Mouse (Mus musculus) heart, embryonic 12.5 days (tissue): Measurements from ENCODE around the gene Abcd4. TPM values are rescaled to one million over a fixed set of nuclear protein-coding genes. Genes with fewer than 3 reads are reported as not detected.

Experiments
- ATAC-seq: fragments of 200-750 bp; cut with Nextera tagmentation; 2 replicates; pipeline ENCODE4 v1.8.0; 2017; ENCODE audit warnings: moderate TSS enrichment, moderate library complexity; ENCODE audit not compliant: insufficient number of reproducible peaks, low FRiP score
- H3K27ac ChIP-seq: fragments of 300-500 bp; sonication (generic); 2 replicates; pipeline ENCODE4 v1.5.1; 2016; ENCODE audit warnings: mild to moderate bottlenecking, moderate library complexity; ENCODE audit not compliant: poor library complexity, severe bottlenecking
- H3K27me3 ChIP-seq: fragments of 300-500 bp; sonication (generic); replicated peaks from 2 replicates; pipeline ENCODE4 v1.6.1; 2016; ENCODE audit warnings: mild to moderate bottlenecking, moderate library complexity
- H3K36me3 ChIP-seq: fragments of 300-500 bp; sonication (generic); 2 replicates; pipeline ENCODE4 v1.6.1; 2016; ENCODE audit warnings: mild to moderate bottlenecking, moderate library complexity
- H3K4me1 ChIP-seq: fragments of 300-500 bp; sonication (generic); replicated peaks from 2 replicates; pipeline ENCODE4 v1.6.1; 2016; ENCODE audit warnings: mild to moderate bottlenecking
- H3K4me2 ChIP-seq: fragments of 300-500 bp; sonication (generic); 2 replicates; pipeline ENCODE4 v1.6.1; 2016; ENCODE audit warnings: mild to moderate bottlenecking, moderate library complexity
- H3K4me3 ChIP-seq: fragments of 300-500 bp; sonication (generic); 2 replicates; pipeline ENCODE4 v1.5.1; 2016; ENCODE audit warnings: mild to moderate bottlenecking
- H3K9ac ChIP-seq: fragments of 300-500 bp; sonication (generic); 2 replicates; pipeline ENCODE4 v1.6.1; 2016; ENCODE audit warnings: mild to moderate bottlenecking, moderate library complexity
- H3K9me3 ChIP-seq: fragments of 300-500 bp; sonication (generic); replicated peaks from 2 replicates; pipeline ENCODE4 v1.6.1; 2016; ENCODE audit warnings: mild to moderate bottlenecking, moderate library complexity
- WGBS: fragments of 180-500 bp; shearing (Covaris S2); methylation state at CpG from one replicate; pipeline ENCODE4 v1.1.7; 2016; 5-methylcytosine and 5-hydroxymethylcytosine counted together
- polyA plus RNA-seq: library from polyadenylated mRNA; unstranded; fragments of >200 nt; fragmentation: Nextera tagmentation; extraction: Ambion mirVana; gene quantifications from 2 replicates; pipeline ENCODE4 v1.2.1, GENCODE M21; 2016

Abcd4 gene
- polyA plus RNA-seq, 1 experiment from 2014 or later = 10.3 TPM

GRCm38 (mm10) chr12:84614001-84614400 is 3.2 kb downstream of the Abcd4 start:
- Histone ChIP-seq H3K27ac (no peak overlapping the region), H3K4me2 (no peak overlapping the region), H3K4me3 (no peak overlapping the region), H3K27me3 (no peaks in the 10 kb centered on the region), H3K9me3 (no peaks in the 10 kb centered on the region), H3K9ac (no peak overlapping the region), H3K4me1 (peaks cover 4% of the 10 kb centered on the region; the same call in 1 of the 2 replicates), H3K36me3 (peaks cover 10% of the 10 kb centered on the region)
- 84% methylated on average over 11 of the region's 11 CpGs for WGBS
- no peak for ATAC-seq

DNA sequence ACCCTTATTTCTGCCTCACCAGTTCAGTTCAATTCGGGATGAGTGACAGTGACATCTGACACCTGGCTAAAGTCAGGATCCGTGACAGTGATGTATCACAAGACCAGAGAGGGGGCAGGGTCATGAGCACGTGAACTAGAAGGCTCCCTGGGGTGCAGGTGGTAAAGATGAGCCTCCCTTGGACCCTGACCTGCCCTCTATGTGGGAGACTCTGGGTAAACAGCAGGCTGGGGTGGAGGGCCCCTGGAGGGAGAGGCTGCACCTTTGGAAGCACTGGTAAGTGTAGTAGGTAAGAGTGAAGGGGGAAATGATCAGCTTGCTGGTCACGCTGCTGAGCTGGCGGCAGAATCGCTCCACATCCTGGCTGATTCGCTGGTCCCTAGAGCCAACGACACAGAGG is 4.7 kb downstream of the Abcd4 start:
- Histone ChIP-seq H3K4me3 (no peak overlapping the region), H3K27me3 (no peaks in the 10 kb centered on the region), H3K4me2 (no peak overlapping the region), H3K4me1 (peaks cover 4% of the 10 kb centered on the region; the same call in 1 of the 2 replicates), H3K27ac (no peak overlapping the region), H3K36me3 (peaks cover 19% of the 10 kb centered on the region), H3K9ac (no peak overlapping the region), H3K9me3 (no peaks in the 10 kb centered on the region)
- ATAC-seq = no peak
- 69% methylated on average over 8 of the region's 8 CpGs for WGBS

DNA sequence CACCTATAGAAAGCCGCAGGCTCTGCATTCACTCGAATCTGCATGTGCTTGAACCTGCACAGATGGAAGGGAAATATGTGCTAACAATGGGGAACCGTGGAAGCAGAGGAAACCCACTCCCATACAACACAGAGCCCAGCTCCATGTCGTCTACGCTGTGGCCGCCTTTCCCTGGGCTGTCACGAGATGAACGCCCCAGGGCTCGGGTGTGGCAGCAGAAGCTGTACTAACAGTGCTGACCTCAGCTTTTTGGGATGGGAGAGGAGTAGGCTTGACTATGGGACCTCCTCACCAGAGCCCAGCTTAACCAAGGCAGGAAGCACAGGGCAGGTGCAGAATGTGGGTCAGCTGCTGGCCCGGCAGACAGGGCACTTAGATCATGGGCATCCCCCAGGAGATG is 5.5 kb downstream of the Abcd4 start:
- H3K4me3 ChIP-seq = no peak overlapping the region
- no peaks in the 10 kb centered on the region for H3K27me3 ChIP-seq
- 84% methylated on average over 10 of the region's 10 CpGs for WGBS
- peaks cover 22% of the 10 kb centered on the region for H3K36me3 ChIP-seq
- H3K4me2 ChIP-seq = no peak overlapping the region
- peaks cover 4% of the 10 kb centered on the region; the same call in 1 of the 2 replicates for H3K4me1 ChIP-seq
- no peak for ATAC-seq
- no peaks in the 10 kb centered on the region for H3K9me3 ChIP-seq
- H3K27ac ChIP-seq = no peak overlapping the region
- H3K9ac ChIP-seq = no peak overlapping the region

GRCm38 (mm10) chr12:84605860-84606259 is 11.4 kb downstream of the Abcd4 start:
- no peak overlapping the region for H3K9ac ChIP-seq
- H3K27me3 ChIP-seq = no peaks in the 10 kb centered on the region
- H3K9me3 ChIP-seq = no peaks in the 10 kb centered on the region
- 77% methylated on average over 7 of the region's 7 CpGs for WGBS
- H3K27ac ChIP-seq = no peak overlapping the region
- peaks cover 38% of the 10 kb centered on the region for H3K36me3 ChIP-seq
- H3K4me2 ChIP-seq = no peak overlapping the region
- no peak overlapping the region for H3K4me3 ChIP-seq
- no peaks in the 10 kb centered on the region for H3K4me1 ChIP-seq
- no peak for ATAC-seq

DNA sequence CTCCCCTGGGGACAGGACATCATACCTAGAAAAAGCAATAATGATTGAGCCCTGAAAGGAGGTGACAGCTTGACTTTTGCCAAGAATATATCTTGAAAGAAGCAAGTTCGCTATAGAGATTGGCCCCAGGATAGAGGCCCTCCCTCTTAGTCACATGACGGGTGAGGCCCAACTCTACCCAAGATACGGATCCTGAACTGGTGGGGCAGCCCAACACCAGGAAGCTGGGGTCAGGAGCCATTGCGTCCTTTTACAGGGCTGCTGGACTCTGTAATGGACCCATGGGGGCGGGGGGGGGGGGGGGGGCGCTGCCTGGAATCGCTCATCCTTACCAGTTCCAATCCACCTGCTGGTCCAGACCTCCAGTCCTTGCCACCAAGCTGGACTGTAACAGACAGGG is 13.2 kb downstream of the Abcd4 start:
- H3K4me3 ChIP-seq = no peak overlapping the region
- H3K27ac ChIP-seq = no peak overlapping the region
- H3K9me3 ChIP-seq = no peaks in the 10 kb centered on the region
- peaks cover 35% of the 10 kb centered on the region for H3K36me3 ChIP-seq
- ATAC-seq = no peak
- peaks cover 7% of the 10 kb centered on the region; the same call in 1 of the 2 replicates for H3K27me3 ChIP-seq
- no peak overlapping the region for H3K4me2 ChIP-seq
- H3K9ac ChIP-seq = no peak overlapping the region
- no peaks in the 10 kb centered on the region for H3K4me1 ChIP-seq
- 79% methylated on average over 6 of the region's 7 CpGs for WGBS

DNA sequence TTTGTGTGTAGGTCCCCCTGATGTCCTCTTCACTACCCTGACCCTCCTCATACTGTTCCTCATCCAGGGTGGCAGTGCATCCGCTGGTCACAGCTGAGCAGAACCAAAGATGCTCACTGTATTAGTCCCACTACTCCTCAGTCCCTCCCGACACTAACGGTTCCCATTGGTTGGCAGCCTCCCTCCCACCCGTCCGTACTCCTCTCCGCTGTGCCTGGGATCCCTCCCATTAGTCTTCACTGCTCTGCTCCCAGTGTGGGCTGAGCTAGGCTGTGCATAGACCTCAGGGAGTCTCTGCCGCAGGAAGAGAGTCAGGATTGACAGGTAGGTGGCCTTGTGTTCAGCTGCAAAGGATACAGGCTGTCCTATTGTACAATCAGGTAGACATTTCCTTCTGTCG is 18.9 kb downstream of the Abcd4 start:
- Histone ChIP-seq H3K9me3 (no peaks in the 10 kb centered on the region), H3K4me1 (no peaks in the 10 kb centered on the region), H3K9ac (no peak overlapping the region), H3K27me3 (peaks cover 30% of the 10 kb centered on the region), H3K4me3 (no peak overlapping the region), H3K36me3 (peaks cover 8% of the 10 kb centered on the region), H3K4me2 (no peak overlapping the region), H3K27ac (no peak overlapping the region)
- ATAC-seq = no peak
- 13% methylated on average over 8 of the region's 8 CpGs for WGBS

- no peak; the same call in 1 of the 2 replicates for ATAC-seq
- peaks cover 26% of the 10 kb centered on the region for H3K27me3 ChIP-seq
- peak overlapping the region; percentile 99 for H3K4me2 ChIP-seq
- peak overlapping the region; percentile 61 for H3K4me3 ChIP-seq
- no peaks in the 10 kb centered on the region for H3K36me3 ChIP-seq
- H3K27ac ChIP-seq = no peak overlapping the region
- WGBS = under 1% methylated on average over 54 of the region's 54 CpGs
- H3K9me3 ChIP-seq = no peaks in the 10 kb centered on the region
- H3K9ac ChIP-seq = peak overlapping the region; percentile 76
- H3K4me1 ChIP-seq = no peaks in the 10 kb centered on the region
These were observed 27.1 kb downstream of the Abcd4 start for GRCm38 (mm10) chr12:84589825-84590761.

GRCm38 (mm10) chr12:84581285-84581684 is 35.9 kb downstream of the Abcd4 start:
- Histone ChIP-seq H3K36me3 (no peaks in the 10 kb centered on the region), H3K4me2 (no peak overlapping the region), H3K9ac (no peak overlapping the region), H3K9me3 (peaks cover 14% of the 10 kb centered on the region; the same call in 1 of the 2 replicates), H3K4me1 (peaks cover 7% of the 10 kb centered on the region), H3K27me3 (peaks cover 33% of the 10 kb centered on the region), H3K4me3 (no peak overlapping the region), H3K27ac (no peak overlapping the region)
- ATAC-seq = no peak
- WGBS = 89% methylated on average over 2 of the region's 2 CpGs

DNA sequence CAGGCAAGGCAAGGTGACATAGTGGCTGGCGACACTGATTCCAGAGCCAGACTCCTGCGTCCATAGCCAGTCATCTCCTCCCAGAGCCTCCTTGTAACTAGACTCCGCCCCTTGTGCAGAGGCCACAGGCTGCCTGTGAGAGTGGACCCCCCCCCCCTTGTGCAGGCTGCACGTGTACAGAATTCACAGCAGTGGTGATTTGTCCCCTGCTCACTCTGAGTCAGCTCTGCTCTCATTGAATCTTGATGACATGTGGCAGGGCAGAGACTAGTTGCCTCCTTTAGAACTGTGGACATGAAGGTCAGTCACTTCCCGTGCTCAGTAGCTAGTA is 38.8 kb downstream of the Abcd4 start:
- 35% methylated on average over 5 of the region's 5 CpGs for WGBS
- H3K4me1 ChIP-seq = peaks cover 7% of the 10 kb centered on the region
- no peaks in the 10 kb centered on the region for H3K36me3 ChIP-seq
- peaks cover 53% of the 10 kb centered on the region for H3K27me3 ChIP-seq
- peaks cover 13% of the 10 kb centered on the region; the same call in 1 of the 2 replicates for H3K9me3 ChIP-seq
- no peak overlapping the region for H3K9ac ChIP-seq
- H3K27ac ChIP-seq = no peak overlapping the region
- no peak for ATAC-seq
- no peak overlapping the region for H3K4me3 ChIP-seq
- no peak overlapping the region for H3K4me2 ChIP-seq

- Histone ChIP-seq H3K36me3 (no peaks in the 10 kb centered on the region), H3K27me3 (peaks cover 58% of the 10 kb centered on the region), H3K4me3 (no peak overlapping the region), H3K9ac (no peak overlapping the region), H3K4me1 (peaks cover 7% of the 10 kb centered on the region), H3K27ac (no peak overlapping the region), H3K9me3 (peaks cover 8% of the 10 kb centered on the region; the same call in 1 of the 2 replicates), H3K4me2 (no peak overlapping the region)
- 67% methylated on average over 11 of the region's 11 CpGs for WGBS
- ATAC-seq = no peak
These were observed 39.3 kb downstream of the Abcd4 start for GRCm38 (mm10) chr12:84577768-84578439.

- Histone ChIP-seq H3K9me3 (no peaks in the 10 kb centered on the region), H3K9ac (no peak overlapping the region), H3K4me1 (peaks cover 27% of the 10 kb centered on the region), H3K27ac (no peak overlapping the region), H3K36me3 (no peaks in the 10 kb centered on the region), H3K4me2 (no peak overlapping the region), H3K27me3 (peaks cover 97% of the 10 kb centered on the region), H3K4me3 (no peak overlapping the region)
- ATAC-seq = no peak
- 26% methylated on average over 7 of the region's 7 CpGs for WGBS
These were observed 44.1 kb downstream of the Abcd4 start for GRCm38 (mm10) chr12:84573094-84573493.
